Mouse (Mus musculus): ENCODE data around the gene Dlg5. TPM values are rescaled to one million over a fixed set of nuclear protein-coding genes. Genes with fewer than 3 reads are reported as not detected.

The Dlg5 gene
- 1 to 10 TPM; 4.3 to 4.5 TPM for total RNA-seq (2021)
- long read RNA-seq, experiment 1: 0 reads
- long read RNA-seq, experiment 2, partial matches to known transcripts: 0 of 1 reads
- long read RNA-seq, experiment 2, other reads (novel, unspliced or antisense): 1 of 1 reads

DNA sequence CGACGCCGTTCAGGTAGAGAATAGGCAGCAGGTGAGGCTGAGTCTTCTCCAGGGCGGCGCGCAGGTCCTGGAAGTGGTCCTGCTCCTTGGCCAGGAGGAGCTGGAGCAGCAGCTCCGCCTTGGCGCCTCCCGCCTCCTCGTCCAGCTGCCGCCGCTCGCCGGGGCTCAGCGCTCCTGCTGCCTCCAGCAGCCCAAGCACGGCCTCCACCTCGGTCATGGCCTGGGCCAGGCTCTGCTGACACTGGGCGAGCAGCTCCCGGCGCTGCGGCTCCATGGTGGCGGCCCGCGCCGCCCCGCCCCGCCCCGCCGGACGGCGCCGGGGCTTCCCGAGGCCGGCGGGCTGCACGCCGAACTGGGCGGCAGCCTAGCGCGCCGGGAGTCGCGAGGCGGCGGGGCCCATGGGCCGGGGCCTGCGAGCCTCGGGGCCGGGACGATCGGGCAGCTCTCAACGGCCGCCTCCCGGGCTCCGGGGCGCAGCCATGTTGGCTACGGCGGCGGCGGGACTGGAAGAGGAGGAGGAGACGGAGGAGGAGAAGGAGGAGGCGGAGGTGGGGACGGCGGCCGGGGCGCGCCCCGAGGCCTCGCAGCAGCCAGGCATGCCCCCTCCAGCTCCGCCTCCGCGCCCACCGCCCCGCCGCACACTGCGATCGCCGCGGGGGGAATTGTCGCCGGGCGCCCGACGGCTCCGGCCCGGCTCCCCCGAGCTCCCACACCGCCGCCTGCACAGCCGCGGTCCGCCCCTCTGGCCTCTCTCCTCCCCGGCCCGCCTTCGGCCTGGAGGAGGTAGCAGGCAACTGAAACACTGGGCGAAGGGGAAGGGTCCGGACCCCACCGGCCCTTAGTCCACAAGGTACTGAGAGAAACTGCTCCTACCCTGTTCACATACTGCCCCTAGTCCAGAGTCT lies at the start of gene Dlg5:
Gene Dlg5, minus strand, starts transcription at position 744 of the 905 bp plus-strand sequence.
- DNase-seq: peak; percentile 46 to 60

DNA sequence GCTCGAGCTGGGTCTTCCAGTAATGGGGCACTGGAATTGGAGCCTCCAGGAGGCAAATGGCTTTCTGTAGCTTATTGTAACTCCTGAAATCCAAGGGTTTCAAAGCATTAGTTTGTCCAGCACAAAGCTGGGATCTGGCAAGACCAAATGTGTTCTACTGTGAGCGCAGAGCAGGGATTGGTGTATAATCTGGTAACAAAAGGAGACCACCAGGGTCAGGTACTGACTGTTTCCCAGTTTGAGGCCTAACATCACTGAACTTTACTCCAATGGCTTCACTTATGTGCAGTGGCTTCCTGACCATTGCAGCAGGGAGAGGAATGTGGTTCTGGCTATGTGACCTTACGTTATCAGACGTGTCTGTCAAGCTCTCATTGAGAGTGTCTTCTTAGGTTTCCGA lies 47.9 kb upstream of the Dlg5 start:
- DNase-seq: no peak
- intact Hi-C loops (cut with DNase I): no loop called here

More for the DNA sequence above, at the start of gene Dlg5:
- intact Hi-C loops (cut with DNase I): no loop called here

DNA sequence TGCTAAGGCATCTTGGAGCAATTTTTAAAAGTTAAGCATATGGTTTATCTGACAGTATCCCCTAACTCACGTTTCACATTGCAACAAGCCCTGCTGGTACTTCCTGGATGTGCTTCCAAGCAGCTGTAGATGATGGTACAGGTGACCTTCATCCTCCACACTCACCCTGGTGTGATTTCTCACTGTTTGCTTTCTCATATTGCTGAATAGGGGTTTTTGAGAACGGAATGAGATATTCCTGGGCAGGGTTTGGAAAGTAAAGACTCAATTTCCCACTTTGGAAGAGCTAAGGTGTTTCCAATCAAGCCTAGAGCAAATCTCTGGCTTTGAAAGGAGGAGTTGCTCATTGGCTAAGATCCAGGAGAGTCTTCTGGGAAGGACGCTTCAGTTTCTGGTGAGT lies 47.2 kb upstream of the Dlg5 start, which contains the start of gene E330034G19Rik:
Gene E330034G19Rik, plus strand, starts transcription at position 301 of the 400 bp plus-strand sequence.
- DNase-seq: no peak
- intact Hi-C loops (cut with DNase I): no loop called here

DNA sequence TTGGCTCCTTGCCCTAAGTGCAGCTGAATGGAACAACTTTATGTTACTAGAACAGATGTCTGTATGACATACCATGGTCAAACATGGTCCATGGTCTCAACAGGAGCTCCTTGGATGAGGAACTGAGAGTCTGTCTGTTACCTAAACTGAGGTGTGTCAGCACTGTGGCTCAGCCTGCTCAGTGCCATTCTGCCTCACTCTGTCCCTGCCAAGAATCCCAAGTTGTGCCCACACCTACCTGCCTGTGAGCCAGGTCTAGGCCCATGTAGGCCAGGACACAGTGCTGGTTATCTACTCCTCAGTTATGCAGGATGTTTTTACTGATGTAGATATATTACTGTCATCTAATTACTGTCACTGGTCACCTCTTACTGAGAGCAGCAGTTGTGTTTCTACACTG lies 45.0 kb upstream of the Dlg5 start:
- intact Hi-C loops (cut with DNase I): no loop called here
- DNase-seq: no peak

DNA sequence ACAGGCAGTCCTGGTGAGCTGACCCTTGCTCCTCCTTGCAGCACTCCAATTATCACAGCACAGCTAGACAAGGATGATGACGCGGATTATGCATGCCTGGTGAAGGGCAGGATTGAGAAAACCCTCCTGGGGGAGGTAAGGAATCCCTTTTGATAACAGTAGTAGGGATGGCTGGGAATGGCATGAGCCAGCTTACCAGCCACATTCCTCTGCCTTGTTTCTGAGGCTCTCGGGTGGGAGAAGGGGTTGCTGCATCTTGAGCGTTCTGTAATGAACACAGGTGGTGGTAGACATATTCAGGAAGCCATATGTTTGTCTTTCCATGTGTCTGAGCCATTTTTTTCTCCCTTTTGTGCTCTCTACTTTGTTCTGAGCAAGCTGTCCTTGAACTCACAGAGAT lies 40.4 kb upstream of the Dlg5 start:
- intact Hi-C loops (cut with DNase I): no loop called here
- no peak for DNase-seq

DNA sequence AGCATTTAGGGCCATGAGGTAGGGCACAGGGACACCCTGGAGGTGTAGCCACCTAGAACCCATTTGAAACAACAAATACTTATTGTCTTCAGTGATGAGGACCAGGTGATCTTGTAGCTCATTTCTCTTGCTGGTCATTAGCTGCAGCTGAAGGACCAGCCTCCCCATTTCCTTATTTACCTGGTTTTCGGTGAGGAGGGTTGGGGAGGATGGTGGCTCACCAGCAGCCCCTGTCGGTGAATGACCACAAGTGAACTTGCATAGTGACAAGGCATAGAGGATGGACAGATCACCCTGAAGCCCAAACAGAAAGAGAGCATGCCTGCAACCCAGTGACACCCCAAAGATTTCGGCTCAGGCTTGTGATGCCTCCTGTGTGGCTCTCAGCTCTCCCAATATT lies 36.6 kb upstream of the Dlg5 start:
- intact Hi-C loops (cut with DNase I): no loop called here
- DNase-seq: no peak

DNA sequence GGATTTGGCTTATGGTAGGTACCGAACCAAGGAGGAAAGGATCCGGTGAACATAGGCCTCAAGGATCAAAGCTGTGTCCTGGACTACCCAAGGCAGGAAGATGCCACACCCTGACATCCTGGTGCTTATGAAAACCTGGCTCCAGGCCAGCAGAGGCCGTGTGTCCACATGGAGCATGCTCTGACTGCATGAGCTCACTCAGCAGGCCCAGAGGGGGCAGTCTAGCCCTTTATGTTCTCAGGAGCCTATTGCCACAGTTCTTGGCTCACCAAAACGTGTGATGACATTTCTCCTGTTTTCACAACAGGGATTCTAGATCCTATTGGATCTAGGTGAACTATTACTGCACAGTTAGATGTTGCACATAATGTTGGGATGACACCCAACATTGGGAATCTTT lies 35.6 kb upstream of the Dlg5 start:
- intact Hi-C loops (cut with DNase I): no loop called here
- no peak for DNase-seq

DNA sequence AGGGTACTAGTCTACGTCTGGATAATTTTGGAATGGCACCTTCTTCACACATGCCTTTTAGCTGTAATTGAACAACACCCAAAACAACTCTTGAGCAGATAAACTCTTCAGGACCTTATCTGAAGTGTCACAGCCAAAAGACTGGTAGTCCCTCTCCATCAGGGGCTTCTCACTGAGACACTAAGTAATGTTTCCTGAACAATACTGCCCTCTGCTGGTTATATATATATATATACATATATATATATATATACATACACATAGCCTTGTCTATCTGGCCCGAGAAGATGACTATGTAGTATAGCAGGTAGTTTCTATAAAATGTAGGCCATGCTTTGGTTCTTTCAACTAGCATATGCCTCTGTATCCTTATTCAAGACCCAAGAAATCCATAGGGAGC lies 29.8 kb upstream of the Dlg5 start:
- no peak for DNase-seq
- intact Hi-C loops (cut with DNase I): loop anchor here (1.0 kb wide), 1 partner anchor 93 kb away; no protein-coding TSS in a partner anchor

DNA sequence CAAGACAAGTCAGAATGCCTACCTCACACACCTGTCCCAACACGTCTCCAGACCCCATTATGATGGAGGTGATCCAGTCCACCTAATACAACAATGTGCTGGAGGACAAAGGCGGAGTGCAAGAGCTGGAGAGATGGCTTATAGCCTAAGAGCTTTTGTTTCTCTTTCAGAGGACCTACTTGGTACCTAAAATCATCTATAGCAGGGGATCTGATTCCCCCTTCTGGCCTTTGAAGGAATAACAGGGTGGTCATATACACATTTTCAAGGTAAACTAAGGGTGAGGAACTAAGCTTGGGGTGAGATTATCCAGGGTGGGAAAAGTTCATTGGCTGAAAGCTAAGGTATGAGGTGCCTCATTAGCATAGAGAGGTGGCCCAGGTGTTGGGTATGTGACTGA lies 27.9 kb upstream of the Dlg5 start:
- intact Hi-C loops (cut with DNase I): no loop called here
- DNase-seq: no peak

DNA sequence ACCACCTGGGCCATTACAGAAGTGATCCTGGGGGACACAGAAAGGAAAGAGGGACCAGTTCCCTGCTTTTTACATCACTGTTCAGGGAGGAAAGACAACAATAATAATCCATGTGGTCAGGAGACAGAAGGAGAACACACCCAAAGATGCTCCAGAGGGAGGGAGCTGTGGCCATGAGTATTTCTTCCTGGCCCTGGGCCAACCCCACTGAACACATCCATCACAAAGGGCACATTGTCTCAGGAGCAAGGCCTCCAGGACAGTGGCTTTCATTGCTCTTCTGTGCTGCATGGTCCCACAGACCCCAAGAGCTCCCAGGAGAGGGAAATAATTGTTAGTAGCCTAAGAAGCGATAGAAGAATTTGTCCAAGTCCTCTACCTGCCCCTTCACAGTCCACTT lies 23.9 kb upstream of the Dlg5 start:
- intact Hi-C loops (cut with DNase I): no loop called here
- DNase-seq: no peak

DNA sequence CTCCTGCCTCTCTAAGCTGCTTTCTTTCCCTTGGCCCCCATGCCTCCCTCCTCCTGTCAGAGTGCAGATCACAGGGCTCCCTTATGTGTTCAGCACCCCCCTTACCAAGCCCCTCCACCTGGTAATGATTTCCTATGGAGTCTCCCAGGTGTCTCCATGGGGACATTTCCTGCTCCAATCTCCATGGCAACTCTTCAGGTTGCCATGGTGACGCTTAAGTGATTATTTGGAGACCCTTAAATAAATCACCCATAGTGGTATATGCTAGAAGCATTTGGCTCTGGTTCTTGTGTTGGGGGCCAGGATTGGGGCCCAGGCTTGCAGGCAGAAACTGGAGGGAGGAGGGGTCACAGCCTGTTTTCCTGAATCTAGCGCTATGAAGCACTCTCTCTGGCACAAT lies 17.2 kb upstream of the Dlg5 start:
- DNase-seq: no peak
- intact Hi-C loops (cut with DNase I): no loop called here

DNA sequence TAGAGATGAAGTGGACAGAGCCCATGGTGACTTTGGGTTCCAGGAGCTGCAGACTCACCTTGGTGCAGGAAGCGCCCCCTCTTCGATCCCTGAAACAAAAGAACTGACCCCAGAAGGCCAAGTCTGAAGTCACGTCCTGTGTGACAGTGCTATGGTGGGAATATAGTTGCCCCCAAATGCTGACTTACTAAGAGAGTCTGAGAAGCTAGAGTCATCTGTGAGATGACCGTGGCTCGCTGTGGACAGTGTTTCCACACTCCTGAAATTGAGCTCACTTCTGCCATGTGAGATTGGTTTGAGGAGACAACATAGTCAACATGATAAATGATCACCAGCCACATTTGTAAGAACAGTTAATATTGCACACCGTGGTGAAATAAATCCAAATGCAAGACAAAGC lies 16.7 kb upstream of the Dlg5 start:
- intact Hi-C loops (cut with DNase I): no loop called here
- no peak for DNase-seq

DNA sequence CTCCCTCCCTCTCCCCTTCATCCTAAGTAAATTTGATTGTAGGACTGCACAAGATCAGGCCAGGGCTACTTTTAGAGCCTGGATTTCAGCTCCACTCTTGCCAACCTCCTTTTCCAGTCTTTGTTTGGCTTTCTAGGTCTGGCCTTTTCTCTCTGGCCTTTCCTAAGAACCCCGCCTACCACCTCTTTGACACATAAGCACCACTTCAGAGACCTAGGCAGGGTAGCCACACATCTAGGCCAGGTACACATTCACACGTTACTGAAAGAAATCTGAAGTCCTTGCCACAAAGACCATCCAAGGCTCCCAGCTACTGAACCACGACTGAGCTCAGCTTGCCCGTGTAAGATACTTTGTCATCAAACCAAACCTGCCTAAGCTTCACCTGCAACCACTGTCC lies 14.7 kb upstream of the Dlg5 start:
- no peak for DNase-seq
- intact Hi-C loops (cut with DNase I): no loop called here

DNA sequence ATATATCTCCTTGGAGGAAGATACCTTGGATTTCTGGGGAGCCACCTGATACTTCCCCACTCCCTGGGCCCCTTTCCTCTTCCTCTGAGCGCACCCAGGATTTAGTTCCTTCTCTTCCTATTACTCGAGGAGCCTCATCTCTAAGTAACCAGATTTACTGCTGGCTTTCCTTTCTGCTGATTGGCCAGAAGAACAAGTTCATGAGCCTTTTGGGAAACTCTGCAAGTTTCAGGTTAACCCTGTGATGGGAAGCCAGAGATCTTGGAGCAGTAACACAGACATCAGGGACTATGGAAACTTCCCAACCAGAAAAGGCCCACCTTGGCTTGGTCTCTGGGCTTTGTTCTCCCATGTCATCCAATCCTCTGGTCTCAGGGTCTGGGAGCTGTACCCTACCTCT lies 10.2 kb upstream of the Dlg5 start:
- intact Hi-C loops (cut with DNase I): no loop called here
- no peak for DNase-seq

DNA sequence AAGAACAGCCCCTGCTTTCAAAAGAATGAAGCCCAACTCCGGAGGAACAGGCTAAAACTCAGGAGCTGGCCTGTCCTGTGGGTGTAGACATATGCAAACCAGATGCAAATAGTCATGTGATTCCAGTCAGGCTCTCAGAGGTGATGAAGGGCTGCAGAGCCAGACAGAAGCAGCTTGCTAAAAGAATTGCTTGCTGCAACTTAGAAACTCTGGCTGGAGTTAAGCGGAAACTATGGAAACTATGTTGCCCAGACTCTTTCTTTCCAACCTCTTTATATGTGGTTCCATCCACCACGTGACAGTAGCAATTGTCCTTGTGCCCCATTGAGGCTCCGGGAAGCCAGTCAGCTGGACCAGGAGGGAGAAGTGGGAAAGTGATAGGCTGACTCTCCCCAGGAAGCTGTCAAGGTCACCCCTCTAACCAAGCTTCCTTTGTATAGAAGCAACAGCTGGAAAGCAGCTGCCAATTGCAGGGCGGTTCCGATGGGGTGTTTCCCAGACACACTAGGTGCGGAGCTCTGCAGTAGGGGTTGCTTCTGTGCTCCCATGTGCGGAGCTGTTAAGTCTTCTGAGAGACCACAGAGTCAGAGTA lies 8.0 kb upstream of the Dlg5 start:
- intact Hi-C loops (cut with DNase I): loop anchor here (5.0 kb wide), 1 partner anchor 56 kb away; no protein-coding TSS in a partner anchor
- DNase-seq: no peak

DNA sequence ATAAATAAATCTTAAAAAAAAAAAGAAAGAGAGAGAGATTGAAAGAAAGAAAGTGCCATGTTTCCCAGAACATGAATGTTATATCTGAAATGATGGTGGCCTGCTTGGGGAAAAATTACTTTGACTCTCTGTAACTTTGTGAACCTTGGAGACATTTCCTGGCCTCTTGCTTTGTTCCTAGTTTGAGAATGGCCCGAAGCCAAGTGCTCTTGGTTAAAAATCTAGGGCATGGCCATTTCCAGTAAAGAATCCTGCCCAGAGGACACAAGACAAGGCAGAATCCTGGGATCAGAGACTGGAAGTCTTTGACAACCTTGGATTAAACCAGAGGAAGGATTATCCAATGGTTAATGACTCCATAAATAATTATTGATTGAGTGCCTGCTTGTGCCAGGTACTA lies 5.6 kb upstream of the Dlg5 start:
- intact Hi-C loops (cut with DNase I): loop anchor here (5.0 kb wide), 1 partner anchor 54 kb away; no protein-coding TSS in a partner anchor
- DNase-seq: no peak

DNA sequence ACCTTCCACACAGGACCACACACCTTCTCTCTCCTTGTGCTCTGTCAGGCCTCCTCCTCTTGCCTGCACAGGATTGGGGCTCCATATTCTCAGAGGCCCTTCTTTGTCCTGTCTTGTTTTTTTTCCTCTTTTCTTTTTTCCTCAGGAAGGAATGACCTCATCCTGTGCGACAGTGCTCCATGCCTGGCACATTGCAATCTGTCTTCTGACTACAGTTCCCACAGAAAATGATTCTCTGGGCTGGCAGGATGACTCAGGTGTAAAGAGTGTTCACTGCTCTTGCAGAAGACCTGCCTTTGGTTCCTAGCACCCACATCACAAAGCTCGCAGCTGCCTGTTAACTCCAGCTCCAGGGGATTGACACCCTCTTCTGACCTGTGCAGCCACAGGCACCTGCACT lies 4.2 kb upstream of the Dlg5 start:
- intact Hi-C loops (cut with DNase I): loop anchor here (5.0 kb wide), 1 partner anchor 53 kb away; no protein-coding TSS in a partner anchor
- DNase-seq: no peak

DNA sequence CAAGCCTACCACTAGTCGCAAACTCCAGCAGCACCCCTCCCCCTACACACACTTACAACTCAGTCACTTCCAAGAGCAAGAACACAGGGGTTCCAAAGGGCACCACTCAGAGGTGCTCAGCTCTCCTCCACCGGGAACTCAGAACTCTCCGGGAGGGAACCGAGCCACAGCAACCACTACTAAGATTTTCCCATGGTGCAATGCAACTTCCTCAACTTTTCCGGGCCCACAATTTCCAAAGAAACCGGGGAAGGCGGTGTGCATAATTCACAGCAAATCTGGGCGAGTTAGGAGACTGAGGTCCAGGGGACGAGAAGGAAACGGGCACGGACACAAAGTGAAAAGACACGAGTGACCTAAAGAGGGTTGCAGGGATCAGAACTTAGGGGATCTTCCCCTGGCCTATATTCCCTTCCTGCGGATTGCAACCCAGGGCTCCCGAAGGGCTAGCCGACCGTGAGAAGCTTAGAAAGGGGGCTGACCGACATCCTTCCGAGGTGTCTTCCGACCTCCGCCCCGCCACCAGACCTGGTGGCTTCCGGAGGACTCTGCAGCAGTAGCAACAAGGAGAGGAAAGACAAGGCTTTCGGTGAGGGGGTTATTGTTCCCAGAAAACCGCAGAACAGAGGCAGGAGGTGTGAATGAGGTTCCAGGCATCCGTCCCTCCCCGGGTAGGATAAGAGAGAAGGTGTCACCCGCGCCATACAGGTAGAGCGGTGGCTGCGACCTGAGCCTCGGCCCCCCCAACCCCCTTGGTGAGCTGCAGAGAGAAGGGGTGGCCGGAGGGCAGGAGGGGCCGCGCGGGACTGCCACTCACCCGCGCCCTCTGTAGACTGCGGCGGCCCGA lies 1.2 kb downstream of the Dlg5 start:
- intact Hi-C loops (cut with DNase I): loop anchor here (5.0 kb wide), 1 partner anchor 62 kb away; no protein-coding TSS in a partner anchor

DNA sequence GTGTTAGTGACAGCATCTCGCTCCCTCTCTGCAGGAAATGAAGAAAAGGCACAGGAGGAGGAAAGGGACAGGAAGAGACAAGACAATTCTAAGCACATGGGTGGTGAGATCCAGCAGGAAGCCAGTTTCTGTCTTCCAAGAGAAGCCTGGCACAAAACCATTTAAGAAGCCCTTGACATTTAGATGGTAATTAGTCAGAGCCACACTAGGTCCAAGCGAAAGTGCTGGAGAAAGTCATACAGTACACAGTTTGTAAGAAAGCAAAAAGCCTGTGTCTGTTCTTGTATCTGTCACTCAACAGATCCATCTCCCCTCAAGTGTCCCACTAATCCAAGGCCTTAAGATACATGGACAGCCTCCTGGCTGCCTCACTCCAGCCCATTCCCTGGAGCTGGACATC lies 3.7 kb downstream of the Dlg5 start:
- DNase-seq: no peak
- intact Hi-C loops (cut with DNase I): loop anchor here (5.0 kb wide), 1 partner anchor 60 kb away; no protein-coding TSS in a partner anchor

More for the DNA sequence above, 1.2 kb downstream of the Dlg5 start:
- DNase-seq: peak in 1 of 2 experiments; percentile 20

DNA sequence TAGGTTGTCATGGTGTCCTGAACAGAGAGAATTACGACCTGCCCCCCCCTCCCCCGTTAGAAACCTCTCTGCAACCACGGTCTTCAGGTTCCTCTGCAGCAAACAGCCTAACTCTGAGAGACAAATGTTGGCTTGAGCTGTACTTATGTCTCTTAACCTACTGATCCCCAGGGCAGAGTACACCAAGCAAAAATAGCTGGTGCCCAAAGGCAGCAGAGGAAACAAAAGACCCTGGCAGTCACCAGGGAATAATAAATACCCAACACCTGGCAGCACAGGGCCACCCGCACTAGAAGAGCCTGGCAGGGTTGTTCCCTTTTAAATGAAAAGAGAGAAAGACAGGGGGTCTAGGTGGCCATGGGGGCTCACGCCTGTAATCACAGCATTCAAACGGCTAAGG lies 4.9 kb downstream of the Dlg5 start:
- intact Hi-C loops (cut with DNase I): loop anchor here (5.0 kb wide), 1 partner anchor 59 kb away; no protein-coding TSS in a partner anchor
- DNase-seq: no peak
